Mouse (Mus musculus) liver, embryonic 11.5 days (tissue): ENCODE measurements around the gene Chpf. TPM values are rescaled to one million over a fixed set of nuclear protein-coding genes. Genes with fewer than 3 reads are reported as not detected.

Experiments
- ATAC-seq: fragments of 200-750 bp; cut with Nextera tagmentation; replicated peaks from 2 replicates; pipeline ENCODE4 v1.8.0; 2017; ENCODE audit warnings: moderate number of reproducible peaks, mild to moderate bottlenecking, moderate TSS enrichment, moderate library complexity; ENCODE audit not compliant: low FRiP score
- DNase-seq: peaks from one replicate; pipeline ENCODE4 v3.0.0-alpha.2; 2017; ENCODE audit warnings: low spot score
- H3K27ac ChIP-seq: fragments of 300-500 bp; sonication (generic); 2 replicates; pipeline ENCODE4 v1.5.1; 2014; ENCODE audit warnings: mild to moderate bottlenecking, low read depth, low read length, control low read depth
- H3K27me3 ChIP-seq: fragments of 300-500 bp; sonication (generic); replicated peaks from 2 replicates; pipeline ENCODE4 v1.6.1; 2014; ENCODE audit warnings: low read length, mixed read lengths; ENCODE audit not compliant: control insufficient read depth, insufficient read depth
- H3K36me3 ChIP-seq: fragments of 300-500 bp; sonication (generic); 2 replicates; pipeline ENCODE4 v1.6.1; 2014; ENCODE audit warnings: mild to moderate bottlenecking, low read length, moderate library complexity, mixed read lengths; ENCODE audit not compliant: control insufficient read depth, insufficient read depth
- H3K4me1 ChIP-seq: fragments of 300-500 bp; sonication (generic); replicated peaks from 2 replicates; pipeline ENCODE4 v1.6.1; 2014; ENCODE audit warnings: low read length, mixed read lengths; ENCODE audit not compliant: control insufficient read depth, insufficient read depth
- H3K4me2 ChIP-seq: fragments of 300-500 bp; sonication (generic); 2 replicates; pipeline ENCODE4 v1.6.1; 2014; ENCODE audit warnings: mild to moderate bottlenecking, control low read depth, moderate library complexity
- H3K4me3 ChIP-seq: fragments of 300-500 bp; sonication (generic); 2 replicates; pipeline ENCODE4 v1.5.1; 2014; ENCODE audit warnings: low read depth, low read length, control low read depth
- H3K9ac ChIP-seq: fragments of 300-500 bp; sonication (generic); 2 replicates; pipeline ENCODE4 v1.6.1; 2014; ENCODE audit warnings: low read depth, low read length, control low read depth
- H3K9me3 ChIP-seq: fragments of 300-500 bp; sonication (generic); 2 replicates; pipeline ENCODE4 v1.6.1; 2016; ENCODE audit warnings: low read length, inconsistent platforms, mixed read lengths; ENCODE audit not compliant: control insufficient read depth
- WGBS: fragments of 180-500 bp; shearing (Covaris S2); extraction: QIAGEN DNeasy Blood & Tissue Kit; methylation state at CpG from one replicate; pipeline ENCODE4 v1.1.7; 2014; 5-methylcytosine and 5-hydroxymethylcytosine counted together
- polyA plus RNA-seq: library from polyadenylated mRNA; unstranded; fragments of >200 nt; fragmentation: Nextera tagmentation; extraction: Ambion mirVana; gene quantifications from 2 replicates; pipeline ENCODE4 v1.2.1, GENCODE M21; 2014

The Chpf gene
- polyA plus RNA-seq, 1 experiment from 2014 or later: 17.9 TPM

DNA sequence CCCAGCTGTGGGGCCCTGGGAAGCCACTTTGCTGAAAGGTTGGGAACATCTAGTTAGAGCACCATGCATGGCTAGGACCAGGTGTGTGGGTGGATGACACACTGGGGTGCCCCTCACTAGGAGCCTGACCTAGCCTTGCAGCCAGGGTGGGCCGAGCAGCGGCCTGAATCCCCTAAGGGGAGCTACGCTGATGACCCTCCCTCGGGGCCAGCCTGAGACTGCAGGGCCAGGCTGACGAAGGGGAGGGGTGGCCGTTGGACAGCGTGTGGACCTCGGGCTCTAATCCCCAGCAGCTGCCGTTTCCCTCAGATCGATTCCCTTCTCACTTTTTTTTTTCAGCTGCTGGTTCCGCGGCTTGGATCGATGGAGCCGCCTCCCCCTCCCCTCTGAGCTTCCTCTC is 30.2 kb downstream of the Chpf start:
- 2% methylated on average over 14 of the region's 14 CpGs for whole genome bisulfite sequencing
- Histone ChIP-seq H3K4me3 (no peak overlapping the region), H3K4me1 (peaks cover 73% of the 10 kb centered on the region), H3K27me3 (peaks cover 75% of the 10 kb centered on the region), H3K9me3 (no peaks in the 10 kb centered on the region), H3K9ac (no peak overlapping the region), H3K27ac (0 out of 2 replicates have a peak overlapping the region, but pooled peaks have one; percentile 4), H3K36me3 (no peaks in the 10 kb centered on the region), H3K4me2 (peak overlapping the region; percentile 7; the same call in 1 of the 2 replicates)
- no peak for DNase-seq
- ATAC-seq: no peak

- ATAC-seq (no peak), DNase-seq (no peak)
- WGBS: under 1% methylated on average over 7 of the region's 7 CpGs
- Histone ChIP-seq H3K27me3 (peaks cover 66% of the 10 kb centered on the region), H3K4me2 (peak overlapping the region; percentile 70), H3K4me3 (peak overlapping the region; percentile 22; the same call in 1 of the 2 replicates), H3K9ac (no peak overlapping the region), H3K36me3 (no peaks in the 10 kb centered on the region), H3K9me3 (no peaks in the 10 kb centered on the region), H3K27ac (peak overlapping the region; percentile 83), H3K4me1 (peaks cover 77% of the 10 kb centered on the region)
Observed at GRCm38 (mm10) chr1:75448052-75448431, 31.1 kb downstream of the Chpf start.

DNA sequence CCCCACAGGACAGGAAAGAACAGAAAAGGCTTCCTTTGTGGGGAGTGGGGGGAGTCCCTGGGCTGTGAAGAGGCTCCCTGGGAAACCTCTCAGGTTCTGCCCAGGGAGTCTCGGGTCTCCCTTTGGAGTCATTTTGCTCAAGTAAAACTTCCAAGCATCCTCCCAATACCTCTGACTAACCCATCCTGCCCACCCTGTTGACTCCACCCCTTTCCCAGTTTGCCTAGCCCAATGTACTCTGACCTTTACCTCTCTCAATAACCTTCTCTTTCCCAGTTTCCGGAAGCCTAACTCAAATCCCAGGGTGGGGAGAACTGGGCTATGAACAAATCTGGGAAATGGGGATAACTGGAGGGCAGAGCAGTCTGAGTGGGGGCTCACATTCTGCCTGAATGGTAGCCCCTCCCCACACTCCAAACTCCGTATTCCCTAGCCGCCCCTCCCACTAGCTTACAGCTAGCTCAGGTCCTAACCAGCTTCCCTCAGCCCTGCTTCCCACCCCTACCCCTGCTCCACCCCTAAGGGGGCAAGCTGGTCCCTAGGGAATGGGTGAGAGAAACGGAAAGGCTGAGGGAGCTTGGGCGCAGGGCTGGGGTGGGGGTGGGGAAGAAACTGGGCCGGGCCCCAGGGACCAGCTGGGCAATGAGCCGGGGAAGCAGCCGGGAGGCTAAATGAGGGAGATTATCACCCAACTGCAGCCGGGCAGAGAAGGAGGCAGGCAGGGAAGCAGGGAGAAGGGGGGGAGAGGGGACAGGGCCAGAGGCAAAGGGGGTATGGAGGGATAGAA is 31.6 kb downstream of the Chpf start:
- WGBS: 3% methylated on average over 10 of the region's 10 CpGs
- H3K9ac ChIP-seq: peak overlapping the region; percentile 46
- no peaks in the 10 kb centered on the region for H3K9me3 ChIP-seq
- no peaks in the 10 kb centered on the region for H3K36me3 ChIP-seq
- peak overlapping the region; percentile 70 for H3K4me2 ChIP-seq
- peak overlapping the region; percentile 83 for H3K27ac ChIP-seq
- DNase-seq (no peak), ATAC-seq (peak; percentile 15; the same call in 1 of the 2 replicates)
- peak overlapping the region; percentile 40; the same call in 1 of the 2 replicates for H3K4me3 ChIP-seq
- peaks cover 60% of the 10 kb centered on the region for H3K27me3 ChIP-seq
- H3K4me1 ChIP-seq: peaks cover 78% of the 10 kb centered on the region

GRCm38 (mm10) chr1:75446656-75447055 is 32.5 kb downstream of the Chpf start:
- peak overlapping the region; percentile 70 for H3K4me2 ChIP-seq
- H3K27me3 ChIP-seq: peaks cover 52% of the 10 kb centered on the region
- H3K27ac ChIP-seq: peak overlapping the region; percentile 83
- no peaks in the 10 kb centered on the region for H3K9me3 ChIP-seq
- 2% methylated on average over 20 of the region's 20 CpGs for WGBS
- H3K4me1 ChIP-seq: peaks cover 78% of the 10 kb centered on the region
- no peaks in the 10 kb centered on the region; the same call in 1 of the 2 replicates for H3K36me3 ChIP-seq
- no peak for ATAC-seq
- DNase-seq: peak; percentile 70
- H3K4me3 ChIP-seq: peak overlapping the region; percentile 40
- H3K9ac ChIP-seq: peak overlapping the region; percentile 46

DNA sequence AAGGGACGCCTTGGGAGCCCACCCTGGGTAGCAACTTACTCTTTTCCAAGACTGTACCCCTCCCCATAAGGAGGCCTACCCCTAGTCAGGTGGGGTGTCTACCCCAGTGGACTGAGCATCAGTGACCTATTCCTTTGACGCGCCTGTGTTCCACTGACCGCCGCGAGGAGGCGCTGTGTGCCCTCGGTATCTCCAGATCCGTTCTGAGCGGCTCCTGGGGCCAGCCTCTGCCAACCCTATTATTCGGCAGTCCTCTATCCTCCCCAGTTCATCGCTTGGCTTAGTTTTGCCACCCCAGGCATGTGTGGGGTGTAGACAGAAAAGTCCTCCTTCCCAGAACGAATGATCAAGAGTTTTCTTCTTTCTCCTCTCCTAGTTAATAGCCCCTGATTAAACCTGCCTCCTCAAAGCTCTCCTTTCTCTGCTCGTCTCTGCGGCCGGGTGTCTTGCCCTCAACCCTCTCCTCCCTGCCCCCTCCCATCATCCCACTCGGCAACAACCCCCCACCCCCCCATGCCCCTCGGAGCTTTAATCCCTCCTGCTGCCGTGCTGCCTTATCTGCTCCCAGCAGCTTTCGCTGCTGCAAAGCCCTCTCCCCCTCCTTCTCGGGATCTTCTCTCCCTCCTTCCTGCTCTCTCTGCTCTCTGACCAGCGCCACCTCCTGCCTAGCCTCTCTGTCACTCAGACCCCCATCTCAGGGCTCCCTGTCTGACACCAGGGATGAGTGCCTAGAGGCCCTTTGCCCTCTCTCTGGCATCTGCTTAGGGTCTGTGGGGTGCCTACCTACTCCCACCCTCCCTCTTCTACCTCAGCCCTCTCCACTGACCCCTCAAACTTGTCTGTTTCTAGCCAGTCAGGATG is 33.1 kb downstream of the Chpf start:
- Histone ChIP-seq H3K36me3 (peaks cover 2% of the 10 kb centered on the region; the same call in 1 of the 2 replicates), H3K4me3 (peak overlapping the region; percentile 40), H3K27me3 (peaks cover 45% of the 10 kb centered on the region), H3K9me3 (no peaks in the 10 kb centered on the region), H3K9ac (peak overlapping the region; percentile 44), H3K4me2 (peak overlapping the region; percentile 70), H3K27ac (peak overlapping the region; percentile 83), H3K4me1 (peaks cover 74% of the 10 kb centered on the region)
- DNase-seq (peak; percentile 82), ATAC-seq (peak; percentile 71)
- WGBS: under 1% methylated on average over 22 of the region's 22 CpGs

GRCm38 (mm10) chr1:75445141-75445701 is 33.9 kb downstream of the Chpf start:
- H3K4me3 ChIP-seq: peak overlapping the region; percentile 40; the same call in 1 of the 2 replicates
- DNase-seq: no peak

DNA sequence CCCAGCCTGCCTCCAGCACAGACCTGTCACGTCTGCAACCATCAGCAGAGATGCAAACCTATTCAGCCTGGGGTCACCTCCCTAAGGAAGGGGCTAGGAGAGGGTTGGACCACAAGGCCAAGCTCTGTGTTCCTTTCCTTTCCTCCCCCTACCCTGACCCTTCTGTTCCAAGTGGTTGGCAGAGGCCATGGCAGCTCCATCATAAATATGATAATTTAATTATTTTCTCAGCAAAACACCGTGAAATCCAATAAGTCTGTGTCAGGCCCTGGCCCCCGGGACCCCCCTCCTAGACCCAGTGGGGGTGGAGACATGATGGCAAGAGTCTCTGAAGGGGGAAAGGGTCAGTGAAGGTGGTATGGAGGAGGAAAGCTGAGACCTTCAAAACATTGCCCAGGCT is 34.9 kb downstream of the Chpf start:
- WGBS: 57% methylated on average over 3 of the region's 3 CpGs
- no peak for ATAC-seq
- H3K4me1 ChIP-seq: peaks cover 57% of the 10 kb centered on the region
- no peak overlapping the region for H3K4me3 ChIP-seq
- H3K9me3 ChIP-seq: no peaks in the 10 kb centered on the region
- H3K4me2 ChIP-seq: no peak overlapping the region
- H3K9ac ChIP-seq: no peak overlapping the region
- DNase-seq: no peak
- H3K36me3 ChIP-seq: peaks cover 2% of the 10 kb centered on the region; the same call in 1 of the 2 replicates
- H3K27me3 ChIP-seq: peaks cover 28% of the 10 kb centered on the region
- no peak overlapping the region for H3K27ac ChIP-seq

More at GRCm38 (mm10) chr1:75445141-75445701, 33.9 kb downstream of the Chpf start:
- H3K27me3 ChIP-seq: peaks cover 38% of the 10 kb centered on the region
- peak overlapping the region; percentile 44; the same call in 1 of the 2 replicates for H3K9ac ChIP-seq
- H3K9me3 ChIP-seq: no peaks in the 10 kb centered on the region
- peaks cover 67% of the 10 kb centered on the region for H3K4me1 ChIP-seq
- peak; percentile 21 for ATAC-seq
- peaks cover 2% of the 10 kb centered on the region; the same call in 1 of the 2 replicates for H3K36me3 ChIP-seq
- peak overlapping the region; percentile 83 for H3K27ac ChIP-seq
- 8% methylated on average over 9 of the region's 9 CpGs for WGBS
- peak overlapping the region; percentile 70 for H3K4me2 ChIP-seq
